In genomic region chr7:122101747-122102244, GRCm38 (mm10) we compare ENCODE assay signal across 8 mouse cellular contexts. TPM values are rescaled to one million over a fixed set of nuclear protein-coding genes. Genes with fewer than 3 reads are reported as not detected.
DNase-seq lines count a peak whose midpoint lies in the region; ATAC-seq and TF ChIP-seq lines count a peak whose summit lies in the region.

Gene Ndufab1 (minus strand): TSS chr7:122101886.

- peaks cover 8% of the 10 kb centered on the region for H3K36me3 ChIP-seq in lung, embryonic 16.5 days (ENCODE audit: control insufficient read depth, insufficient read depth, low read length)

- TF ChIP-seq POLR2A in cerebellum, adult 2 months (IDR thresholded peaks at IDR 0.05; ENCODE audit: borderline replicate concordance, insufficient read depth, low read length), result peak; percentile 36; the same call in 1 of the 2 replicates

- H3K4me2 ChIP-seq in lung, embryonic 16.5 days (ENCODE audit: low read depth, low read length), result peak within 1 kb of the TSS; percentile 94

- DNase-seq in MEL-GATA-1-ER (ENCODE audit: extremely low read depth, low read depth), result peak; percentile 82
- DNase-seq in cerebellum, adult 2 months, result peak; percentile 90 to 92
- DNase-seq in forelimb bud, embryonic 11.5 days (ENCODE audit: low read depth, low spot score), result peak; percentile 89
- DNase-seq in layer of hippocampus, adult 9-10 months (ENCODE audit: low spot score), result peak; percentile 53
- peak; percentile 59 for DNase-seq in ovary, postnatal 10 days (ENCODE audit: low spot score)
- DNase-seq in thymus, postnatal 10 days (ENCODE audit: low spot score in 2 of 2), result peak; percentile 66 to 82

- H3K9me3 ChIP-seq in lung, embryonic 16.5 days (ENCODE audit: control insufficient read depth, low read length), result no peaks in the 10 kb centered on the region

- under 1% methylated on average over 43 of the region's 43 CpGs for WGBS in cerebellum, adult 2 months
- under 1% methylated on average over 34 of the region's 43 CpGs for WGBS in lung, embryonic 16.5 days

- peaks cover 3% of the 10 kb centered on the region; the same call in 1 of the 2 replicates for H3K4me1 ChIP-seq in cerebellum, adult 2 months (ENCODE audit: control insufficient read depth, insufficient read depth, low read length)
- H3K4me1 ChIP-seq in lung, embryonic 16.5 days (replicated peaks; ENCODE audit: control insufficient read depth, insufficient read depth, low read length), result peaks cover 11% of the 10 kb centered on the region

- TF ChIP-seq CTCF in cerebellum, adult 2 months (IDR thresholded peaks at IDR 0.05; ENCODE audit: borderline replicate concordance, insufficient read depth, low read depth, low read length), result peak; percentile 83

- no peaks in the 10 kb centered on the region for H3K27me3 ChIP-seq in cerebellum, adult 2 months (ENCODE audit: control insufficient read depth, insufficient read depth, low read length)
- no peaks in the 10 kb centered on the region for H3K27me3 ChIP-seq in lung, embryonic 16.5 days (ENCODE audit: control insufficient read depth, insufficient read depth, low read depth, low read length)

- peak within 1 kb of the TSS; percentile 88 for H3K9ac ChIP-seq in lung, embryonic 16.5 days (ENCODE audit: low read length)

- H3K4me3 ChIP-seq in cerebellum, adult 2 months (replicated peaks; ENCODE audit: insufficient read depth, low read depth, low read length), result peak within 1 kb of the TSS; percentile 85
- peak within 1 kb of the TSS; percentile 73 for H3K4me3 ChIP-seq in lung, embryonic 16.5 days (ENCODE audit: low read length)

- 0 out of 2 replicates have a peak within 1 kb of the TSS, but pooled peaks have one; percentile 63 for H3K27ac ChIP-seq in cerebellum, adult 2 months (ENCODE audit: insufficient read depth, low read length)
- H3K27ac ChIP-seq in lung, embryonic 16.5 days (ENCODE audit: low read length), result 0 out of 2 replicates have a peak within 1 kb of the TSS, but pooled peaks have one; percentile 46

- ATAC-seq in hematopoietic stem cell, adult 5-6 weeks (replicated peaks in 1 of 2; ENCODE audit: insufficient read depth in 1 of 2, low FRiP score in 2 of 2, low TSS enrichment in 1 of 2, low read depth in 1 of 2, poor library complexity in 2 of 2, severe bottlenecking in 2 of 2), result peak; percentile 98
- peak; percentile 100 for ATAC-seq in lung, embryonic 16.5 days (ENCODE audit: low read depth)

RNA-seq across cellular contexts. Expression of gene Ndufab1, which starts in this region (rescaled TPM):
- 204 and 236 TPM in 2 replicates for polyA plus RNA-seq in cerebellum, adult 2 months (2012; rRNA removed)
- total RNA-seq in hematopoietic stem cell, adult 5-6 weeks (2017), result 74.9 and 110 TPM in 2 replicates
- 564 and 584 TPM in 2 replicates for polyA plus RNA-seq in lung, embryonic 16.5 days (2015; fragmentation: Nextera tagmentation; extraction: Ambion mirVana)

Comparison
In these comparisons a context has a peak if more than half of its experiments do, and no peak if none do; other contexts are left out.
1. Peak in every context shown above with its lines: DNase-seq, ATAC-seq, H3K4me3 ChIP-seq and H3K27ac ChIP-seq.